Mouse (Mus musculus) spleen, adult 12 weeks (tissue): Measurements from ENCODE around the gene Asap2.

Experiments
- DNase-seq: peaks from one replicate; pipeline ENCODE4 v3.0.0; 2022; ENCODE audit warnings: low spot score

Asap2 gene

GRCm38 (mm10) chr12:21209273-21209672 is 219.0 kb downstream of the Asap2 start:
- no peak for DNase-seq

- DNase-seq, result no peak
These were observed 222.6 kb downstream of the Asap2 start for GRCm38 (mm10) chr12:21212876-21213275.

GRCm38 (mm10) chr12:21214551-21215165 is 224.4 kb downstream of the Asap2 start:
- DNase-seq, result no peak

- no peak for DNase-seq
These were observed 227.7 kb downstream of the Asap2 start for GRCm38 (mm10) chr12:21217776-21218444.

GRCm38 (mm10) chr12:21220596-21220995 is 230.3 kb downstream of the Asap2 start:
- no peak for DNase-seq

- no peak for DNase-seq
These were observed 233.7 kb downstream of the Asap2 start for GRCm38 (mm10) chr12:21223923-21224322.

- DNase-seq, result no peak
These were observed 235.1 kb downstream of the Asap2 start for GRCm38 (mm10) chr12:21225358-21225757.

- DNase-seq, result no peak
These were observed 236.1 kb downstream of the Asap2 start for GRCm38 (mm10) chr12:21226316-21226715.

GRCm38 (mm10) chr12:21227076-21227980 is 237.1 kb downstream of the Asap2 start:
- DNase-seq, result peak; percentile 12

GRCm38 (mm10) chr12:21228650-21229049 is 238.4 kb downstream of the Asap2 start:
- no peak for DNase-seq

- no peak for DNase-seq
These were observed 239.0 kb downstream of the Asap2 start for GRCm38 (mm10) chr12:21229076-21229918.

- DNase-seq, result no peak
These were observed 243.5 kb downstream of the Asap2 start for GRCm38 (mm10) chr12:21233727-21234126.

GRCm38 (mm10) chr12:21234560-21234959 is 244.3 kb downstream of the Asap2 start:
- no peak for DNase-seq

GRCm38 (mm10) chr12:21241965-21242364 is 251.7 kb downstream of the Asap2 start:
- no peak for DNase-seq

- DNase-seq, result no peak
These were observed 254.2 kb downstream of the Asap2 start for GRCm38 (mm10) chr12:21244375-21244960.

GRCm38 (mm10) chr12:21247711-21248392 is 257.6 kb downstream of the Asap2 start:
- DNase-seq, result no peak

GRCm38 (mm10) chr12:21260494-21261256 is 270.4 kb downstream of the Asap2 start:
- no peak for DNase-seq

- no peak for DNase-seq
These were observed 271.3 kb downstream of the Asap2 start for GRCm38 (mm10) chr12:21261521-21261920.

GRCm38 (mm10) chr12:21263256-21263655 is 273.0 kb downstream of the Asap2 start:
- DNase-seq, result no peak

- no peak for DNase-seq
These were observed 274.0 kb downstream of the Asap2 start for GRCm38 (mm10) chr12:21264241-21264640.
